Mouse (Mus musculus) embryo, embryonic 10 days (tissue): ENCODE measurements around the gene Tgfbr2.

Experiments
- DNase-seq: peaks from one replicate; pipeline ENCODE4 v3.0.0-alpha.2; 2015; ENCODE audit warnings: low spot score

Tgfbr2 gene

GRCm38 (mm10) chr9:116152878-116153277 is 22.3 kb downstream of the Tgfbr2 start:
- DNase-seq: no peak

DNA sequence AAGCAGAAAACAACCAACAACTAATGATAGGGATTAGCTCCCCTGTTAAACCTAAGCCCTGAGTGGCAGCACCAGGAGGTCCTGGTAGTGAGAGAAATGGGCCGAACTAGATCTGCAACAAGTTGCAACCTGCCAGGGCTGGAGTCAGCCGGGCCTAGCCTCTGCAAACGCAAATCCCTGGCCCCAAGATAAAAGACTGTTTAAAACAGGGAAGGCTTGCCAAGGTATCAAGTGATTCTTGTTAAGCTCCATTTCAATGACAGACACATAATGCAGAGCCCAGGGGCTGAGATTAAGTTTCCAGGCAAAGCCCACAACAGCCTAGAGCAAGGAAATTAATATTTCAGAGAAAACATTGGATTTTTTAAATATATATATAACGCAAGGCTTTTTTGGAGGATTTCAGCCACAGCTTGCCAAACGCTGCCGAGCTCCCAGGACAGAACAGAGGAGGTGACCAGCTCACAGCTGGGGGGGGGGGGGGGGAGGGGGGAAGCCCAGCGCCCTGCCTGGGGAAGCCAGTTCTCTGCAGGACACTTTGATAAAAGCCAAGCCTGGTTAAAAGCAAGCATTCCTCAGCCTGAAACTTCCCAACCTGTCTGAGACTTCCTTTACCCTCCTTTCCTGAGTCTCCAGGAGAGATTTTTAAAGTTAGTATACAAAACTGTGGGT is 24.3 kb downstream of the Tgfbr2 start:
- no peak for DNase-seq

- DNase-seq: no peak
Observed at GRCm38 (mm10) chr9:116148809-116149208, 26.4 kb downstream of the Tgfbr2 start.

DNA sequence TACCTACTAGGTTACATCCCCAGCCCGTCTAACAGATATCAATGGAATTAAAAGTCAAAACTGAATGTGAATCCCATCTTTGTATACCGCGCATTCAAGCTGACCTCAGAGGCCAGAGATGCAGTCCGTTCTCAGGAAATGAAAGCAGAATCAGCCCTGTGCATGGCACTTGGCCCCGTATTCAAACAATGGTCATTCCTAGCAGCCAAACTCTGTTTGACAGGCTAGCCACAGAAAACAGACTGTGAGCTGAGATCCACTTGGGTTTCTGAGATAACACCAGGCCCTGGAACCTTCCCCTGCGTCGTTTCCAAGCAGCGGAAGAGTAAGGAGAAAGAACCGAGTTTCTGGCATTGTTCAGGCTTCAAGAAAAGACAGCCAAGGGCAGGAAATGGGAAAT is 28.9 kb downstream of the Tgfbr2 start:
- peak; percentile 39 for DNase-seq

DNA sequence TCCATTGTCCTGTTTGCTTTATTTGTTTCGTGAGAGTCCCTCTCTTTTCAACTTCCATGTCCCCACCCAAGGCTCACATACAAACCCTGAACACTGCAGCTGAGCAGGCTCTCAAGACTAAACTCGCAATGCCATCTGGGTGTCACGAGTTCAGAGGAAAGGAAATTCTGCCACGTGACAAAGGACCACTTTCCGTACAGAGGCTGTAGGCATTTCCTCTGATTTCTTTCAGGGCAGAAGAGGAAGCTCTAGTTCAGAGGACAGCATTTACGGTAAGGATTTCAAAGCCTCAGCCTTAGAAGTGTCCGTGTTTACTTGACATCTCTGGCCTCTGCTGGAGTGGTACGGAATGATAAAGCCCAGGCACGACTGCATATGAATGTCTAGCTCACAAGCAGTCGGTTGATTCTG is 29.9 kb downstream of the Tgfbr2 start:
- peak; percentile 44 for DNase-seq

DNA sequence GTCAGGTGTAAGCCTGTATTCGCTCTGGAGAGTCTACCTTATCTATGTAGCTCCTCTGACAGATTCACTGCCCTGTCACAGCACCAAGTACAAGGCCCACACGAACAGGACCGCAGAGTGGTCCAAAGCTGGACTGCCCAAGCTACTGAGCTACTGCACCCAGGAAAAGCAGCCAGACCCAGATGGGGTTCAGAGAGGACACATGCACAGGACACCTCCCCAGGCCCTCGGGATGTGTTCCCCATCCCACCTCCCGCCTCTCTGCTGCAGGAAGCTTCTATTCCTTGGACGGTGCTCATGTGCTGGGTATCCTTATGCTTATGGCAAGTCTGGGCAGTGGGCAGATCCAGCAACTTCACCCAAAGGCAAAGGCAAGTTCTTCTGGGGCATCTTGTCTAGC is 34.7 kb downstream of the Tgfbr2 start:
- DNase-seq: no peak

DNA sequence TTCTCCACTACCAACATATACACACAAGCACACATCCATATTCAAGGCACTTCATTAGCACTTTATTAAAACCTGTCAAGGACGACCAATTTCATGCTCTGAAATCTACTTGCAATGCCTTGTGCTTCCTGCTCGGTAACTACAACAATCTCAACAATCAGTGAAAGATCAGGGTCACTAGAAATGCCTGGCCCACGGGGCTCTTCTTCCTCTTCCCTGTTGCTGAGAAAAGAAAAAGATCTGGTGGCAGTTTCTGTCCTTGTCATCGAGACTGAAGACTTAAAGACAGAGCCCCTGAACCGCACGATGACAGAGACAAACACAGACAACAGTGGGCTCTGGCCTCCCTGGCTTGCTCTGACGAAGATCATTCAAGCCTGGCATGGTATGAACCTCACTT is 35.6 kb downstream of the Tgfbr2 start:
- DNase-seq: no peak

GRCm38 (mm10) chr9:116138595-116139134 is 36.5 kb downstream of the Tgfbr2 start:
- peak; percentile 63 for DNase-seq

DNA sequence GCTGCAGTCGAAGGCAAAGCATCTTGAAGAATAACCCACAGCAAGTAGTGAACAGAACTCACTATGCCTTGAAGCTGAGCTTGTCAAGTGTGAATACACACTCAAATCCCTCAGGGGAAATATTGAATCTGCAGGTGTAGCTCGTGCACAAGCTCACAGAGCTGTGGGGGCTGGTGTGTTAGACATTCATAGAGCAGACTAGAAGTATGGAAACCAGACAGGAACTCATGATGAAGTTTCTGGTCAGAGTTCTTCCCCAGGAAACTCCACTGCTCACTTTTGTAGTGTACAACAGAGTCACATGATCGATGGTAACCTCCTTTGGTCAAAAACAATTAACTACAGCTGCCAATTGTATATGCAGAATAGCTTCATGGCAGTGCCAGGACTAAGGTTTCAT is 37.5 kb downstream of the Tgfbr2 start:
- no peak for DNase-seq

DNA sequence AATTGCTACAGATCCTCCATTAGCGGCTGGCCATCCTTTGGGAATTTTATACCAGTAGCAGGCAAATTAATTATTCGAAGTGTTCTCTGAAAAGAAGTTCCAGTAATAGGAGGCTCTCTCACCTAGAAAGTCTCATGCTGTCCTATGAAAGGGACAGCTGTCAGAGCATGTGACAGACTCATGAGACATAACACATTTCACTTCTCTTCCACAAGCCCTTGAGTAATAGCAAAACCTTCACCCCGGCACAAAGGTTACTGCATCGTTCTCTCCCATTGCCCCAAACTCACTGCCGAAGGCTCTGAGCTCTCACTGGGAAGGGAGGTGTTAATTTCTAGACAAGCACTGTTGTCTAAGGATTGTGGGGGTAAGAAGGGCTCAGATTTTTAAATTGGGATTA is 38.3 kb downstream of the Tgfbr2 start:
- DNase-seq: no peak

GRCm38 (mm10) chr9:116136146-116136545 is 39.0 kb downstream of the Tgfbr2 start:
- DNase-seq: no peak

DNA sequence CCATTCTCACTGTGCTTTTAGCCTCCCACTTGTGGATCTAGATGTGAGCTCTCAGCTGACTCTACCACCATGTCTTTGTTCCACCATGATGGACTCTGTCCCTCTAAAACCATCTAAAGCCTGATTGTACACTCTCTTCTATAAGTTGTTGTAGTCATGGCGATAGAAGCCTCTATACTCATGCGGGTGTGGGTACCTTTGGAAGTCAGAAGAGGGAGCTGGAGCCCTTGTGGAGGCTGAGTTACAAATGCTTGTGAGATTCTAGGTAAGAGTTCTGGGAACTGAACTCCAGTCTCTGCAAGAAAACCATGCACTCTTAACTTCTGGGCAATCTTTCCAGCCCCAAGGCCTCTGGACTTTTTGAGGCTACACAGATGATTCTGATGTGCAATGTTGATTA is 40.7 kb downstream of the Tgfbr2 start:
- DNase-seq: no peak

- DNase-seq: no peak
Observed at GRCm38 (mm10) chr9:116133312-116133980, 41.7 kb downstream of the Tgfbr2 start.

GRCm38 (mm10) chr9:116128886-116129285 is 46.3 kb downstream of the Tgfbr2 start:
- no peak for DNase-seq

GRCm38 (mm10) chr9:116128311-116128710 is 46.8 kb downstream of the Tgfbr2 start:
- no peak for DNase-seq

DNA sequence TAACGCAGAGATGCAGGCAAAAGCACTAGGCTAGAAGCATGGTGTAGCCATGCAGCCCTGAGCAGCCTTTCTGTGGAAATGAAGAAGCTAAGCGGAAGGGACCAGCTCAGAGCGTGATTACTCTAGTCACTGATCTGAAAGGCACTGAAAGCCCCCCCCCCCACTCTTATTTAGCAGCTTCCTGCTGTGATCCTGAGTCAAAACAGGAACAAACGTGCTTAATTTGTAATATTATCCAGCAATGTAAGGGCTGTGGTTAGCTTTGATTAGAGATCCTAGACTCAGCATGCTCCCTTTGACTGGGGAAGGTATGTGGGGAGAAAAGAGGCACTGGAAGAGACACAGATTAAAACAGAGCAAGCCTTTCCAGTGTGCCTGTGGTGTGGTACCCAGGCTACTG is 48.7 kb downstream of the Tgfbr2 start:
- no peak for DNase-seq

DNA sequence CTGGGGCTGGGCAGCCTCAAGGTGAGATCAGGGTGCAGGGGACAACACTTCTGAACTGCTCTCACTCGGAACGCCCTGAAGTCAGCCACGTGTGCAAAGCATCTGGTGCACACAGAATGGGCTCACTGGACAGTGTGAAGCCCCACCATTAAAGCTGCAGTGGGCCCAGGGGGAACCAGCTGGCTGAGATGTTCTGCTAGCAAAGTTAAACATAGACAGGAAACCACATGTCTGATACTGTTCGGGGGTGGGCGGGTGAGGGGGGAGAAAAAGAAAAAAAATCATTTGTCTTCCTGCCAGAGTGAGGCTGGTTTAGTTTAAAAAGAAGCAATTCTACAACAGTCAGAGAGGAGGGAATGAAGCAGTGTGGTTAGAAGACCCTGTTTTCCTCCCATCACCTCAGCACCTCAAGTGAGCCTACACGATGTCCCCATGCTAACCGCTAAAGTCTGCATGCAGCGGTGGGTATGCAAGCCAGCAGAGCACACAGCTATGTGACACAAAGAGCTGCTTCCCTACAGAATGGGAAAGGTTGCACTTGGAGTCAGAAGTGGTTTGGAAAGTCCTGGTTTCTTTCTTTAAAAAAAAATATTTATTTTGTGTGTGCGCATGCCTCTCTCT is 52.1 kb downstream of the Tgfbr2 start:
- DNase-seq: peak; percentile 18

DNA sequence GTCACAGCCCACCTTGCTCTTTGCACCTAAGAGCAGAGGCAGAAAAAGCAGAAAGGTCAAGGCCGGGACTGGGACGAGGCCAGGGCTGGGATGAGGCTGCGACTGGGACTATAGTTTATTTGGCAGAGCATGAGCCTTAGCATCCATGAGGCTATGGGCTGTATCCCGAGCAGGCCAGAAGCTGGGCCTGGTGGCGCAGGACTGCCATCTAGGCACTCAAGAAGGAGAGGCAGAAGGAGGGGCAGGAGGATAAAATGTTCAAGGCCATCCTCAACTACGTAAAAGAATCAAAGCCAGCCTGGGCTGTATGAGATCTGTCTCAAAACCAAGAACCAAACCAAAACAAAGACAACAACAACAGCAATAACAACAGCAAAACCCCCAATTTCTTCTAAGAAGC is 52.6 kb downstream of the Tgfbr2 start:
- DNase-seq: no peak

DNA sequence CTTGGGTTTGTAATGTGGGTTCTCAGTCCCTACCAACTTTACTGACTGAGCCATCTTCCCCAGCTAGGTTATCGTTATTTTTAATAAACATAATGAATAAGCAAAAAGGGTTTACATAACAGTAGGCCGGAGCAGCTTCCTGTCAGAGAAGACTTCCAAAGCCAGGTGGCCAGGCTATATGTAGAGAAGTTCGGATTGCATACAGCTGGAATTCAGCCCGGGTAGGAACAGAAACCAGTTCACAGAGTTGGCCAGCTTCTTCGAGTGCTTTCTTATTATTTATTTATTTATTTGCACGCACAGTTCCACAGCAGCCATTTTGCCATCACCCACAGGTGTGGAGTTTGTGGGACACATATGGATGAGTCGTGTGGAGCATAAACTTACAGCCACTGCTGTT is 53.7 kb downstream of the Tgfbr2 start:
- no peak for DNase-seq

GRCm38 (mm10) chr9:116119990-116120389 is 55.2 kb downstream of the Tgfbr2 start:
- no peak for DNase-seq

- no peak for DNase-seq
Observed at GRCm38 (mm10) chr9:116118332-116118872, 56.8 kb downstream of the Tgfbr2 start.

GRCm38 (mm10) chr9:116115875-116116274 is 59.3 kb downstream of the Tgfbr2 start:
- no peak for DNase-seq

DNA sequence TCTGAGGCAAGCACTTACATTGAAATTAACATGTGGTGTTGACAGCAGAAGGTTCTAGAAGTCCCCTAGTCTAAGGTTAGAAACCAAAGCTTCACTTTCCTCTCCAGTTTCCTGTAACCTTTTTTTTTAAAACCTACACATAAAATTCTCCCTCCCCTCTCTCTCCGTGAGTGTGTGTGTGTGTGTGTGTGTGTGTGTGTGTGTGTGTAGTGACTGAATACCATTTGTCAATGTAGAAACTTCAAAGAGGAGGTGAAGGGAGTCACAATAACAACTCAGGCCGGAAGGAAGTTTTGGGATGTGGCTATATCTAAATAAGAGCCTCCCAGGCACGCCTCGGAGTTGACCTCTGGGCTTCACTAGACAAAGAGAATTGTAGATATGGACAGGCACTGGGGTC is 60.8 kb downstream of the Tgfbr2 start:
- peak; percentile 53 for DNase-seq
